ENCODE assay signal across 8 mouse cellular contexts in the genomic region with DNA sequence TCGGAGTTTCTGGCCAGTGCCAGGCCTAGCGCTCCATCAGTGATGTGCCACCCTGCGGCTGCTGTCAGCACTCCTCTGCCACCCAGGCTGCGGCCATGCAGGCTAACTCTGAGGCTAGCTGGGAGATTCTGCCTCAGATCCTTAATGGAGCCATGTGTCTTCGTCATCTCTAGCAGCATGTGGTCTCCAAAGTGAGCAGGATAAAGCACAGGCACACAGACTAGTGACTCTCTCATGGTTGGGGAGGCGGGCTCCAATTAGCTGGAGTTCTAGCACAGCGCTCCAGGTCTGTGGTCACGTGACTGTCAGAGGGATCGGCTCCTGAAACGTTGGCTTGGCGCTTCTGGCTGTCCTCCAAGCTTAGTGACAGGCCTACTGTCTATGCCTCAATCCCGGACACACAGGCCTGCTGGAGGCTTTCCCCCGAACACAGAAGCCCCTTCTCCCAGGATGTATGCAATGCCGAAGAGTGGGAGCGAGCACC.
A peak's percentile ranks its signal among the peaks of the same experiment; 100 is the strongest.
DNase-seq lines count a peak whose midpoint lies in the region; ATAC-seq lines count a peak whose summit lies in the region.

No protein-coding gene starts in this region.

- H3K4me1 ChIP-seq in midbrain, embryonic 15.5 days = peaks cover 41% of the 10 kb centered on the region

- no peak overlapping the region for H3K9ac ChIP-seq in midbrain, embryonic 15.5 days

- no peaks in the 10 kb centered on the region for H3K27me3 ChIP-seq in midbrain, embryonic 15.5 days (replicated peaks)

- H3K4me2 ChIP-seq in midbrain, embryonic 15.5 days = no peak overlapping the region

- no peak overlapping the region for H3K27ac ChIP-seq in midbrain, embryonic 15.5 days

- DNase-seq in layer of hippocampus, adult 8-10 months (ENCODE audit: low spot score in 2 of 2) = peak; percentile 60
- DNase-seq in layer of hippocampus, adult 11-12 months (ENCODE audit: low spot score) = no peak
- peak; percentile 64 for DNase-seq in cerebellum, adult 9-11 months
- DNase-seq in heart, postnatal 10 days = peak; percentile 32 to 36
- no peak for DNase-seq in adrenal gland, postnatal 10 days
- DNase-seq in gastrocnemius, adult 18-20 months (ENCODE audit: low spot score) = no peak

- WGBS in midbrain, embryonic 15.5 days = 56% methylated on average over 15 of the region's 15 CpGs

- H3K4me3 ChIP-seq in midbrain, embryonic 15.5 days = no peak overlapping the region

- no peaks in the 10 kb centered on the region for H3K9me3 ChIP-seq in midbrain, embryonic 15.5 days

- no peaks in the 10 kb centered on the region for H3K36me3 ChIP-seq in midbrain, embryonic 15.5 days (replicated peaks)

- peak; percentile 53 for ATAC-seq in midbrain, embryonic 15.5 days (replicated peaks)
- no peak for ATAC-seq in activated CD4-positive, CD25-positive, alpha-beta regulatory T cell, adult 4 months

- intact Hi-C loops in heart, postnatal 10 days (cut with DNase I) = no loop called here

Comparison
In these comparisons a context has a peak if more than half of its experiments do, and no peak if none do; other contexts are left out.
1. DNase-seq: peak in layer of hippocampus, adult 8-10 months (2 of 2), cerebellum, adult 9-11 months (single experiment) and heart, postnatal 10 days (2 of 2); none in layer of hippocampus, adult 11-12 months (single experiment), adrenal gland, postnatal 10 days (single experiment) and gastrocnemius, adult 18-20 months (single experiment).